Mouse (Mus musculus) megakaryocyte progenitor cell, adult 5-6 weeks (primary cell): ENCODE data around the gene Orm1. TPM values are rescaled to one million over a fixed set of nuclear protein-coding genes. Genes with fewer than 3 reads are reported as not detected.

Source experiments
- ATAC-seq: replicated peaks from 2 replicates; pipeline ENCODE4 v1.8.0; 2016; ENCODE audit warnings: mild to moderate bottlenecking, moderate TSS enrichment, inconsistent platforms; ENCODE audit not compliant: poor library complexity
- total RNA-seq, 2 experiments: library from RNA; stranded (forward) in 1 of 2; stranded (reverse) in 1 of 2; fragments of 157-497, 149-512 nt in 1 of 2; fragments of 200-1000 nt in 1 of 2; gene quantifications; 2 replicates each; pipeline versions ENCODE4 v1.2.3 to v1.2.4; 2015 to 2017

Gene Orm1
- 1.5 and 4.2 TPM in 2 replicates for total RNA-seq (2015)
- 4.7 and 6.6 TPM in 2 replicates for total RNA-seq (2017)

GRCm38 (mm10) chr4:63344295-63344694, at the start of gene Orm1:
Gene Orm1 (plus strand): TSS chr4:63344560.
- peak; percentile 86 for ATAC-seq

- ATAC-seq = no peak
These were observed 48.7 kb upstream of the Orm1 start for GRCm38 (mm10) chr4:63295641-63296040.

GRCm38 (mm10) chr4:63296263-63296662, 48.1 kb upstream of the Orm1 start:
- no peak for ATAC-seq

GRCm38 (mm10) chr4:63296876-63297275, 47.5 kb upstream of the Orm1 start:
- no peak for ATAC-seq

GRCm38 (mm10) chr4:63298191-63298590, 46.2 kb upstream of the Orm1 start:
- ATAC-seq = no peak

GRCm38 (mm10) chr4:63302641-63303040, 41.7 kb upstream of the Orm1 start:
- peak; percentile 62 for ATAC-seq

GRCm38 (mm10) chr4:63307175-63308062, 36.9 kb upstream of the Orm1 start:
- peak; percentile 77 for ATAC-seq

- ATAC-seq = no peak
These were observed 36.0 kb upstream of the Orm1 start for GRCm38 (mm10) chr4:63308316-63308715.

GRCm38 (mm10) chr4:63310247-63310855, 34.0 kb upstream of the Orm1 start:
- no peak for ATAC-seq

- ATAC-seq = no peak
These were observed 32.9 kb upstream of the Orm1 start for GRCm38 (mm10) chr4:63311426-63311825.

GRCm38 (mm10) chr4:63314063-63314462, 30.3 kb upstream of the Orm1 start:
- no peak for ATAC-seq

GRCm38 (mm10) chr4:63316076-63316746, 28.1 kb upstream of the Orm1 start:
- ATAC-seq = no peak

GRCm38 (mm10) chr4:63319566-63319965, 24.8 kb upstream of the Orm1 start:
- peak; percentile 81 for ATAC-seq

GRCm38 (mm10) chr4:63323275-63323815, 21.0 kb upstream of the Orm1 start:
- no peak for ATAC-seq

GRCm38 (mm10) chr4:63333403-63333802, 11.0 kb upstream of the Orm1 start:
- no peak for ATAC-seq

GRCm38 (mm10) chr4:63338414-63339076, 5.8 kb upstream of the Orm1 start:
- no peak for ATAC-seq

- ATAC-seq = 0 out of 2 replicates have a peak, but pooled peaks have one; percentile 14
These were observed 1.9 kb upstream of the Orm1 start for GRCm38 (mm10) chr4:63342491-63342890.

GRCm38 (mm10) chr4:63343608-63344007, 752 bp upstream of the Orm1 start:
- no peak for ATAC-seq

GRCm38 (mm10) chr4:63345261-63345660, 901 bp downstream of the Orm1 start:
- no peak for ATAC-seq

GRCm38 (mm10) chr4:63346659-63347058, 2.3 kb downstream of the Orm1 start:
- no peak for ATAC-seq

- no peak for ATAC-seq
These were observed 4.2 kb downstream of the Orm1 start for GRCm38 (mm10) chr4:63348524-63348923.
